Mouse (Mus musculus) layer of hippocampus, postnatal 14 days (tissue): ENCODE data around the gene Aym1. TPM values are rescaled to one million over a fixed set of nuclear protein-coding genes. Genes with fewer than 3 reads are reported as not detected.
"Not testable (repeated sequence)": the region's sequence is repeated elsewhere in the genome, so short reads cannot be mapped to it uniquely, and the experiment has no call there.

Experiments
- DNase-seq, 2 experiments: peaks; one replicate each; pipeline ENCODE4 v3.0.0; 2021 to 2022; ENCODE audit warnings: low spot score in 2 of 2, mixed read lengths in 1 of 2
- long read RNA-seq, 2 experiments: library from polyadenylated mRNA; stranded (forward); transcript quantifications; one replicate each; pipeline ENCODE4 v2.0.0; 2021
- total RNA-seq, 2 experiments: library from RNA; stranded (reverse); gene quantifications; 2 replicates each; pipeline ENCODE4 v1.2.3; 2021

Gene Aym1
- total RNA-seq: not detected
- long read RNA-seq, experiment 1: 0 reads
- long read RNA-seq, experiment 2: 0 reads

DNA sequence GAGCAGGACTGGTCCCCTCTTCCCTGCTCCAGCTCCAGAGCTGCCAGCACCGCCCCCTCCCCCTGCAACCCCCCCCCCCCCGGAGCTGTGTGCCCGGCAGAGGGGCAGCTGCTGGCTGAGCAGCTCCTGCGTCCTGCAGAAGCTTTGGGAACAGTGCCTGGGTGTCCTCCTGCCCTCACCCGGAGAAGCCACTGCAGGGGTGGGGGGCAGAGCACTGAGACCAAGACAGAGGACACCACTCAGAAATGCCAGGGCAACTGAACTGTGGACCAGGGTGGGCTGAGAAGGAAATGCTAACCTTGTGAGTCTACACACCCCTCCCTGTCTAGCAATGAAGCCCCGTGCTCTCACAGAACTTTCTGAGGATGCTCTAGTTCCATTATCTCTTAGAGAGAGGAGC is at the start of gene Aym1:
Aym1 (plus strand) TSS at position 109 of the 400 bp plus-strand sequence.
- no peak for DNase-seq

DNA sequence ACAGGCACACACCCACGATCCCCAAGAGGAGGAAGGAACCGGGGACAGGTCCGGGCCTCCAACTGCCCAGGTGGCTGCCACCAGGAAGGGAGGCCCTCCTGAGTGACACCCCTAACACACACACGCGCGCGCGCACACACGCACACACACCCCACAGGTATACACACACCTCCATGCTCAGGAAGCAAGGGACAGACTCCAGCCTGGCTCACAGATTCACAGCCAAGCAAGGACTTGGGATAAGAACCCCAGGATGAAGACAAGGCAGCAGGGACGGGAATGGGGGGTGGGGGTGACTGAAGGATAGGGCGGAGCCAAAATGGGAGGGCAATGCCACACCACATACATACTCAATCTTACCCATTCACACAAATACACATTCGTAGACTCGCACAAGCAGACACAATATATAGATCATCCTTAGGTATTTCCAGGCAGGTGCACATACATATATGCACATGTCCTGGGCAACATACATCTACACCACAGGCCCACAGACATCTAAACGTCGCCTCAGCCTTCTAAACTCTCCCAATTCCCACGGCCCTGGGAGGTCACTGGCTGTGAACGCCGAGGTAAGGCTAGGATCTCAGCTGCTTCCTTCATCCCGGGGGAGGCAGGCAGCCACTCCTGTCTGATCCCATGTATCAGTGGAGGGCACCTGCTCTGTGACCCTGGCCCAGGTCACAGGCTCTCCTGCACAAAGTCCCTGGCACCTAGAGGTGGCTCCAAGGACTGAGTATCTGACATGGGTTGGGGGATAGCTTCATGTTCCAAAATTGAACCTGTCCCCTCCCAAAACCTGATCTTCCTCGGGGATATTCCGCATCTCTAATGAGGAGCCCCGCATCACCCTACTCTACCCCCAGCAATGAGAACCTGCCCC is 47.4 kb upstream of the Aym1 start:
- DNase-seq: no peak

GRCm38 (mm10) chr5:113310377-113311003 is 46.6 kb upstream of the Aym1 start, which contains the start of gene Sgsm1:
Sgsm1 (minus strand) TSS chr5:113310786.
- peak; percentile 81 to 82 for DNase-seq

- peak; percentile 89 to 91 for DNase-seq
Measured at GRCm38 (mm10) chr5:113313998-113314397, 43.1 kb upstream of the Aym1 start.

DNA sequence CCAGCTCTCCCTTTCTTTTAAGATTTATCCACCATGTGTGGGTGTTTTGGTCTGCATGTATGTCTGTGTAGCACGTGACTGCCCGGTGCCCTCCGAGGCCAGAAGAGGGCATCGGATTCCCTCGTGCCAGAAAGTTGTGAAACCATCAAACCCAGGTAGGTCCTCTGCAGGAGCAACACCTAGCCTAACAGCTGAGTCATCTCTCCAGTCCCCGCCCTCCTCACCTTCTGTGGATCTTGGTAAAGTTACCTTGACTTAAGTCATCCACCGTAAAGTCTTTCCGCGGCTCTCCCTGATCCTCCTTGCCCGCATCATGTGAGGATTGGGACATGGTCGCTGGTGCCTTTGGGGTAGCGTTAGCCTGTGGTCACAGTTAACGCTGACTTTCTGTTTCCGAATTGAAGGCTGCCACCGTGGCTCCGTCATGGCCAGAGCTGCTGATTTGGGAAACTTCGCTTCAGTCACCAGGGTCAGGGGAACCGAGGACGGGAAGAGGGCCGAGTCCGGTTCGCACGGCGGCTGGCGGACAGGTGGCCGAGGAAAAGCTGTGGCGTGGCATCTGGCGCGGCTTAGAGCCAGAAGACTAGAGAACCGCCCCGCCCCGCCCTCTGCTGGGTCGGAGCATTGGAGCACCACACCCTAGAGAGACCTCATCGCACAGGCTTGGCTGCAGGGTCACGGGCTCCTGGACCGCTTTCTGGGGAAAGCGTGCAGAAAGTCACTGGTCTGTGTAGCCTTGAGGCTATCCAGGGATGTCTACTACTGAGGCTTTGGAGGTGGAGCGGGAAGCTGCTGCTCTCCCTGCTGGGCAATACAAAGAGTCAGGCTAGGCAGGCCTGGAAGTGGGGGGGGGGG is 33.1 kb upstream of the Aym1 start:
- no peak for DNase-seq

- no peak for DNase-seq
Measured at GRCm38 (mm10) chr5:113329463-113329862, 27.6 kb upstream of the Aym1 start.

DNA sequence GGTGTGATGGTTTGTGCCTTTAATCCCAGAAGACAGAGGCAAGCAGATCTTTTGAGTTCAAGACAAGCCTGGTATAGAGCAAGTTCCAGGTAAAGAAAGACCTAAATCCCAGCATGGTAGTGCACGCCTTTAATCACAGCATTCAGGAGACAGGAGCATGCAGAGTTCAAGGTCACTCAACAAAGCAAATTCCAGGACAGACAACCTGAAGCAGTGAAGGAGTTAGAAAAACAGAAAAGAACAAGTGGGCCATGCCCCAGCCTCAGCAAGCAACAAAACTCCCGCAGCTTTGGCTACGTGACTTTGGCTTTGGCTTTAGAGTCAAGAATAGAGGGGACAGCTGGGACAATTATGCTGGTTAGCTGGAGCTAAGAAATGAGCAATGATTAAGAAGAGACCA is 26.9 kb upstream of the Aym1 start:
- no peak for DNase-seq

DNA sequence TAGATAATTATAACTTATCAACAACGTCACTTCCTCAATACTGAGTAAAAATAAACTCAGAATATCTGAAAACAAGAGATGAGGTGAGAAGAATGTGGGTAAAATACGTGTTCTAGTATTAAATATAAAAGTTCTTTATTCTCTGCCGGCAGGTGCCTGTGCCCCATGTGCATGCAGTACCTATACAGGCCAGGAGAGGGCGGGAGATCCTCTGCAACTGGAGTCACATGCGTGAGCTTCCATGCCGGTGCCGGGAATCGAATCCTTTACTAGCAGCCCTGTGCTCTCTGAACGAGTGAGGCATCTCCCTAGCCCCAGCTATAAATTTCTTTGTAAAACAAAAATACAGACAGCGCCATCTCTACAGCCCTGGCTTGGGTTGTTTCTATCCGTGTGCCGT is 24.9 kb upstream of the Aym1 start:
- no peak for DNase-seq

- no peak for DNase-seq
Measured at GRCm38 (mm10) chr5:113332899-113333298, 24.2 kb upstream of the Aym1 start.

DNA sequence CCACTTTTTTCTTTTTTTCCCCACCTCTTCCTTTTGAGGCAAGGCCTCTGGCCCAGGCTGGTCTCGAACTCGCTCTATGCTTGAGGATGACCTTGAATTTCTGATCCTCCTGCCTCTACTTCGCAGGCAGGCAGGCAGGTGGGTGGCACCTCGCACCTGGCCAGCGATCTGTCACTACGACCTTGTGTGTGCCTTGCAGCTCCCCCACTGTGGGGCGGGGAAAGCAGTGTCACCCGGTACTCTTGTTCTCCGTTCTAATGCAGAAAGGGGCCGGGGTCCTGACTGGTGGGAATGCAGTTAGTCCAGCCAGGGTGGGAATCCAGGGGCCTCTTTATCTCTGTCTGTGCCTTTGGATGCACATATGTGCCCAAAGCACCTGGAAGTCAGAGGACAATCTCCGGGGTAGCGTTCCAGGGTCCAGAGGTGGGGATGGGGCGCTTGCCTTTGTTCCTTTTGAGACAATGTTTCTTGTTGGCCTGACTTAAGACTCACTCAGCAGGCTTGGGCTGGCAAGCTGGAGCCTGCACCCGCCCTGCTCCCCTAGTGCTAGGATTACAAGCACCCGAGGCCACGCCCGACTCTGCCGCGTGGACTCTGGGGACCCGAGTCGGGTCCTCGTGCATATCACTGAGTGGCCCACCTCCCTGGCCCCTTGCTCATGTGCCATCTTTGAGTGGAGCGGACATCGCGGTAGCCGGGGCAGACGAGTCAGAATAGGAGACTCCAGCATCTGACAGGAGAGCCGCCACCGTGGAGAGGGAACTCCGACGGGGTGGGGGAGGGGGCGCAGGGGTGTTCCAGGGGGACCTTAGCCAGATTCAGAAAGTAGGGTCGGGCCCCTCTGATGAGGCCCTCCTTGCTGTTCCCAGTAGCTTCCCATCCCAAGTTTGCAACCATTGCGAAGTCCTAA is 22.2 kb upstream of the Aym1 start:
- DNase-seq: no peak

GRCm38 (mm10) chr5:113335732-113336131 is 21.4 kb upstream of the Aym1 start:
- DNase-seq: no peak

- no peak for DNase-seq
Measured at GRCm38 (mm10) chr5:113336281-113336680, 20.8 kb upstream of the Aym1 start.

- no peak for DNase-seq
Measured at GRCm38 (mm10) chr5:113344635-113345386, 12.3 kb upstream of the Aym1 start.

DNA sequence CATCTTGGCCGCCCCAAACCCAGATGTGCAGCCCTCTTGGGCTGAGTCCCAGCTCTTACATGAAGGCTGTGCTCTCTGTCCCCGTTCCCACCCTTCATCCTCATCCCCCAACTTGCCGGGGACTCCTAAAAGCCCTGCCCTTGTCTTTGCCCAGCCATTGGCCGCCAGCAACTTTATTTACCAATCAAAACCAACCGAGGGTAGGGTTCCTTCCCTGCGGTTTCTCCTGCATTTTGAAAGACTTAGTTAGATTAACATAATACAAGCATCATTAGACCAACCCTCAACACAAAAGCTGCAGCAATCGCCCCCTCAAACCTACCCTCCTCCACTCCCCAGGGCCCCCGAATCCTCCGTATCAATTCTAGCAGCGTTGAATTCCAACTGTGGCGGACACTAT is 11.3 kb upstream of the Aym1 start:
- no peak for DNase-seq

GRCm38 (mm10) chr5:113346651-113347050 is 10.4 kb upstream of the Aym1 start:
- not testable (repeated sequence) for DNase-seq

DNA sequence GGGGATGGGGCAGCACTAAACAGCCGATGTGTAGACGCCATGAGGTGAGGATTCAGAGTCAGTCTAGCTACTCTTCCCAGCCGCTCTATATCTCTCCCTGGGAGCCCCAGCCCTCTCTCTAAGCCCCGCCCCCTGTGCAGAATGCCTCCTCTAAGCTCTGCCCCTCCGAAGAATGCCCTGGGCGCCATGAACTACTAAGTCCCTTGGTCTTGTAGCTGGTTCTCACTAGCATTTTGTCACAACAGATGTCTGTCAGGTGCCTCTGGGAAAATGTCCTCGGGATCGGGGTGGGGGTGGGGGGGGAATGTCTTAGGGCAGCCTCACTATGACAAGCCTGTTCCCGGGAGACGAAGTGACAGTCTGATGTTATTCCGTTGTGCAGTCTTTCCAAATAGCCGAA is 9.5 kb upstream of the Aym1 start:
- DNase-seq: no peak

DNA sequence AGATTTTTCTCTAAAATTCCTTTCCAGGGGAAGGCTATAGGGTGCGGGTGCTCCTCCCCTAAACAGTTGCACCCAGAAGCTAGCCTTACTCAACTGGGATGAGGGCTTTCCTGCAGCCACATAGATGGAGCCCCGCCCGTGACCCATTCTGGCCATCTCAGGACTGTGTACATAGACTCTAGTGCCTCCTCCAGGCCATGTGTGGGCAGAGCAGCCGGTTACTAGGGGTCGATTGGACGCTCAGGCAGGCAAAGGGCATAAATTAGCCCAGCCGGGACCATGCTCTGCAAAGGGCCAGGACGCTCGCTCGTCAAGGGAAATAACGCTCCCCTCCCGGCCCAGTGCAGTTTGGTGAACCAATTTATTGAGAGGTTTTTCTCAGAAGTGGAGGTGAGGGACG is 8.5 kb upstream of the Aym1 start:
- no peak for DNase-seq

DNA sequence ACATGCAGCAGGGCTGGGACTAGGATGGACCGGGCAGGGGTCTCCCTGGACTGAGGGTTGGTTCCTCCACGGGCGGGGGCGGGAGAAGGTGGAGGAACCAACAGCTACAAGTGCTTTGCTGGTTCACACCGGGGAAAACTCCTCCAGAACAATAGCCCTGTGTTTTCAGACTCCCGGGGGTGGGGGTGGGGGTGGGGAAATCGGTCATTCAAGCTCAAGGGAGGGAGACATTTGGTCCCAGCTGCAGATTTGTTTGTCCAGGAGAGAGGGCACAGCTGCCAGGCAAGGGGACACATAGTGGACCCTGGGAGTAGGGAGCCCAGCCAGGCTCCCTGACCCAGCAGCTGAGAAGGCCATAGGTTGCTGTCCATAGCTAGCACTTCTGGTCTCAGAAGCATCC is 7.9 kb upstream of the Aym1 start:
- no peak for DNase-seq

- DNase-seq: peak in 1 of 2 experiments; percentile 45
Measured at GRCm38 (mm10) chr5:113349810-113350209, 7.3 kb upstream of the Aym1 start.

- peak; percentile 43 to 87 for DNase-seq
Measured at GRCm38 (mm10) chr5:113351768-113352167, 5.3 kb upstream of the Aym1 start.
